Mouse (Mus musculus) spleen, adult 2 months (tissue): ENCODE data around the gene Zbtb9.

Experiments used
- CTCF ChIP-seq: fragments of 200-500 bp; IDR thresholded peaks from 2 replicates; pipeline ENCODE4 v1.5.1; 2011; ENCODE audit warnings: mild to moderate bottlenecking, inconsistent platforms; ENCODE audit not compliant: insufficient read depth, insufficient read length, insufficient replicate concordance; ENCODE audit errors: extremely low read depth
- POLR2A ChIP-seq: fragments of 200-500 bp; IDR thresholded peaks from 2 replicates; pipeline ENCODE4 v1.6.1; 2011; ENCODE audit warnings: low read depth, low read length, inconsistent platforms

DNA sequence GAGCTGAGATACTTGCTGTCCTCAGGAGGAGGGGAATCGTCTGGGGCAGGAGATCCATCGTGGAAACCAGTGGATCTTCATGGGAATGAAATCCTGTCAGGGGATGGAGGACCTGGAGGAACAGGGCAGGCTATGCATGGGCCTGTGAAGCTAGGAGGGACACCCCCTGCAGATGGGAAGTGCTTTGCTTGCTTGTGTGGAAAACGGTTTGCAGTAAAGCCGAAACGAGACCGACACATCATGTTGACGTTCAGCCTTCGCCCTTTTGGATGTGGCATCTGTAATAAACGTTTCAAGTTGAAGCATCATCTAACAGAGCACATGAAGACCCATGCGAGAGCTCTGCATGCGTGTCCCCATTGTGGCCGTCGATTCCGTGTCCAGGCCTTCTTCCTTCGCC is 1.6 kb downstream of the Zbtb9 start:
- TF ChIP-seq CTCF, result no peak
- no peak for TF ChIP-seq POLR2A
